Mouse (Mus musculus) Patski (cell line): ENCODE measurements around the gene Zfhx2. TPM values are rescaled to one million over a fixed set of nuclear protein-coding genes. Genes with fewer than 3 reads are reported as not detected.

Experiments used
- ATAC-seq: fragments of 100-300 bp; one replicate; pipeline ENCODE4 v1.8.0; 2021
- CTCF ChIA-PET: fragments of 350-600 bp; sonication (Branson Sonifier 250); formaldehyde crosslinking; loops from one replicate; lab custom pipeline; 2022; ENCODE audit warnings: inconsistent platforms; lab: Charles Lee
- POLR2A ChIA-PET: fragments of 350-600 bp; sonication (Branson Sonifier 250); formaldehyde crosslinking; loops from one replicate; lab custom pipeline; 2022; ENCODE audit warnings: antibody characterized with exemption, inconsistent platforms; lab: Charles Lee
- DNase-seq: peaks from one replicate; pipeline ENCODE4 v3.0.0-alpha.2; 2011; ENCODE audit warnings: low read depth, low spot score
- H3K27me3 ChIP-seq: fragments of 371-371 bp; one replicate; pipeline ENCODE4 v1.5.1; 2021
- CTCF ChIP-seq: fragments of 100-300 bp; IDR thresholded peaks from one replicate; pipeline ENCODE4 v1.5.1; 2021
- in situ Hi-C: fragments of 300-500 bp; cut with MboI; formaldehyde crosslinking; loops from 3 replicates; pipeline ENCODE4 v1.11.1; 2018; ENCODE audit warnings: low pct_unique_long_range_greater_than_20kb, mixed read lengths
- polyA plus RNA-seq: library from polyadenylated mRNA; unstranded; gene quantifications from one replicate; pipeline ENCODE4 v1.2.3, GENCODE M21; 2021

Gene Zfhx2
- polyA plus RNA-seq, 1 experiment from 2014 or later, result 6.1 TPM

GRCm38 (mm10) chr14:55108202-55108870 is 16.2 kb upstream of the Zfhx2 start:
- H3K27me3 ChIP-seq, result peaks cover 16% of the 10 kb centered on the region
- no peak for TF ChIP-seq CTCF
- ChIA-PET CTCF (no interaction called here), POLR2A (no interaction called here)
- ATAC-seq (no peak), DNase-seq (no peak)
- in situ Hi-C loops, result no loop called here

DNA sequence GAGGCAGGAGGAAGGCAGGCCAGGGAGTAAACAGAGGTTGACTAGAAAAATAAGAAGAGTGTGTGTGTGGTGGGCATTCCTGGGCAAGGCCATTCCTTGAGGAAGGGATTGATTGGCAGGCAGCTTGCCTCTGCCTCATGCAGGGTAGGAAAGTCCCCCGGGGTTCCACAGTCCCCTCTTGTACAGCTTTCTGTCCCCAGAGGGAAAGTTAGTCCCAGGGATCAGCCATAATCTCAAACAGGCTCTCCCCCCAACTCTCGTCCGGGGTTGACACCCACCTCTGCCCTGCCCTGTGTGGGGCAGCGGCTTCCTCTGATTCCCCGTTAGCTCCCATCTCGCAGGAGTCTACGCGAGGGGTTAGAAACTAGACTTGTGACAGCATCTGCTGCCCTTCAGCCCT is 14.9 kb upstream of the Zfhx2 start:
- DNase-seq, result no peak
- in situ Hi-C loops, result no loop called here
- ChIA-PET POLR2A (interaction anchor here (1.9 kb wide), 1 partner anchor 12 kb away, joined by 8 read pairs; the partner anchor contains the start of gene Thtpa), CTCF (interaction anchor here (1.2 kb wide), 2 partner anchors 9 to 11 kb away, joined by 3 read pairs; no protein-coding TSS in a partner anchor)
- no peak for TF ChIP-seq CTCF
- H3K27me3 ChIP-seq, result peaks cover 5% of the 10 kb centered on the region
- no peak for ATAC-seq

DNA sequence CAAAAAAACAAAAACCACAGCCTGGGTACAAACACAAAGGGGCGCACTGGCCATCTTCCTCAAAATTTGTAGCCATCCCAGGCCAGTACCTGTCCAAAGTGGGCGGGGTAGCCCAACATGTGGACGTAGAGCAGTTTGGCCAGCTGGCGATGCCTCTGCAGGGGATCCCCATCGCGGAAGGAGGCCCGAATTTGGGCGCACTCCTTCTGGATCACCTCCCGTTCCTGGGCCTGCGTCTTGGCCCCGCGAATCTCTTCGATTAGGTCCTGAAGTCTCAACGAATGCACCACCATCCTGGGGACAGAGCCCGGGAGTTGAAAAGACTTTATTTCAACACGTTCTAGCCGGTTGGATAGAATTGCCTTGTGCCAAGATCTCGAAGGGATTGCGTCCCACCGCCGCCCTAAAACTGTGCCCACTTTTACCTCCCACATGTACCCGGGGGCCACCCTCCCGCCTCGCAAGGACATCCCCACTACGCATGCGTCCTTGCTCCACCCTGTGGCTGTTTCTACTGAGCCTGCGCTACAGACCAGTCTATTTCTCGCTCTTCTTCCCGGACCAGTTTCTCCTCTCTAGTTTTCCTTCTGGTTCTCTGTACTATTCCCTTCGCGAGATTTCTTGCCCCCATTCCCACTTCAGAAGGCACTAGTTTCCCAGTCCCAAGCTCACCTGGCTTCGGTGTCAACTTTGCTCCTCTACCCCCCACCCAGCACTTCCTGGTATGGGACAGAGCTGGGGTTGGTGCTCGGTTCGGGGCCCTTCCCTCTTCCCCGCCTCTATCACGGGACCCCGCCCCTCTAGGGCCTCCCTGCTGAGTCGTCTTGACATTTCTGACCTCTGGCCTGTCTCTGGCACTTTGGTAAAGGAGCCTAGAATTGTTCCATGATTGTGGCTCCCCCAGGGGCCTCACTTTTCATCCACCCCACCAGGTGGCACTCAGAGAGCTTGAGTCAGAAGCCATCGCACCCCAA is 14.0 kb upstream of the Zfhx2 start, which contains the start of gene Ap1g2:
TSS of gene Ap1g2 (minus strand) at position 758 of the 974 bp plus-strand sequence.
- in situ Hi-C loops, result no loop called here
- ChIA-PET POLR2A (interaction anchor here (1.9 kb wide), 1 partner anchor 11 kb away, joined by 8 read pairs; the partner anchor contains the start of gene Thtpa), CTCF (interaction anchor here (0.7 to 1.2 kb wide), 3 partner anchors 8 to 14 kb away, joined by 3 read pairs; no protein-coding TSS in a partner anchor)
- H3K27me3 ChIP-seq, result no peaks in the 10 kb centered on the region
- DNase-seq (no peak), ATAC-seq (peak; percentile 72)
- TF ChIP-seq CTCF, result no peak

DNA sequence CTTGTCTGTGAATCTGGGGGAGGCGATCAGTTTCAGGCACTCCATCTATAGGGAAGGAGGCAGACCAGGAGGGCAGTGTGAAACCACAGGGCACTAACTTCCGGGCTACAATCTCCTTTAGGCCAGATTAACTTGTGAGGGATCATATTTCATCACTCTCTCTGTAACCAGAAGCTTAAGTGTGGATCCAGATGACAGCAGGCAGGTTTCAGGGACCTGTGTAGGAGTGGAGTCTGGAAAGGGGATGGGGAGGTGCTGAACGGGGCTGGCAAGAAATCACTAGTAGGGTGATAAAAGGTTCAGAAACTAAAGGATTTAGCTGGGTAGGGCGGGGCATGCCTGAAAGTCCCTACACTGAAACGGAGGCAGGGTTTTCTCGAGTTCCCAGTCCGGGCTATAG is 13.3 kb upstream of the Zfhx2 start:
- ChIA-PET POLR2A (no interaction called here), CTCF (interaction anchor here (0.7 kb wide), 1 partner anchor 15 kb away, joined by 3 read pairs; no protein-coding TSS in a partner anchor)
- in situ Hi-C loops, result no loop called here
- ATAC-seq (no peak), DNase-seq (no peak)
- no peak for TF ChIP-seq CTCF
- H3K27me3 ChIP-seq, result no peaks in the 10 kb centered on the region

DNA sequence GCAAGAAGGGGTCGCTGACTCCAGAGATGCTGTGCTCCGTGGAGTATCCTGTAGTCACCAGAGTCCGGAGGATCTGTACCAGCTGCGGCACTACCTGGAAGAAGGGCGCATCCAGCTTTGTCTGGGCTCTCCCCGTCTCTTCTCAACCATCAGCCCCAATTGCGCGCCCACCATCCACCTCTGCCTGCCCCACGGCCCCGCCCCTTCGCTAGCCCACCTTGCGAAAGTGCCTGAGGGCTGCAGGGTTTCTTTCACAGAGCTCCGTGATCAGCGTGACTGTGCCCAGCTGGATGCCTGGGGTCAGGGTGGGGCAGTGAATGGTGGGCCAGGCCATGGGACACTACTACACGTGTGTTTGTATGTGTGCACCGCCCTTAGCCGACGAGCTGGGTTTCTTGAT is 12.2 kb upstream of the Zfhx2 start:
- DNase-seq (no peak), ATAC-seq (no peak)
- no peaks in the 10 kb centered on the region for H3K27me3 ChIP-seq
- ChIA-PET POLR2A (no interaction called here), CTCF (no interaction called here)
- in situ Hi-C loops, result no loop called here
- TF ChIP-seq CTCF, result no peak

DNA sequence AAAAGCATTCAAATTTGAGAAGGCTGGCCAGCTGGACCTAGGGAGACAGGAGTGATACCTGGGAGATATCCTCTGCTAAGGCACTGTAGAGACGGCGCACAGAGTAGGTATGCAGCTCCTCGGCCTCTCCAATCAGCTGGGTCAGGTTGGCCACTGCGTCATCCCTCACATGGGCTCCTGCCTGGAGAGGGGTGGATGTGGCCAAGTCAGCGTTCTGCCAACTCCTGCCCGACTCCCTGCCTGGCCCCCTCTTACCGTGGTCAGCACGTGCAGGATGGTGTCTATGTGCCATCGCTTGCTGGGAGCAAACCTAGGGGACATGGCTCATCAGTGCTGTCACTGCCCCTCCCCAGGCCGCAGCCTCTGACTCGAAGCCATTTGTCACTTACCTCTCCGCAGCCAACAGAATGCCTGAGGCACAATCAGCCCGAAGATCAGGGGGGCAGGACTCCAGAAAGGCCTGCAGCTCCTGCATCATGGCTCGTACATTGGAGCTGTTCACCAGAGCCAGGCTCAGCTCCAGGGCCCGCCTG is 10.2 kb upstream of the Zfhx2 start:
- in situ Hi-C loops, result no loop called here

GRCm38 (mm10) chr14:55101592-55101991 is 9.5 kb upstream of the Zfhx2 start:
- ChIA-PET CTCF (interaction anchor here (0.7 to 1.4 kb wide), 2 partner anchors 8 to 76 kb away, joined by 4 to 6 read pairs; no protein-coding TSS in a partner anchor), POLR2A (no interaction called here)
- H3K27me3 ChIP-seq, result no peaks in the 10 kb centered on the region
- ATAC-seq (peak; percentile 29), DNase-seq (no peak)
- in situ Hi-C loops, result no loop called here
- no peak for TF ChIP-seq CTCF

More for the DNA sequence above, 10.2 kb upstream of the Zfhx2 start:
- DNase-seq (no peak), ATAC-seq (no peak)
- no peaks in the 10 kb centered on the region for H3K27me3 ChIP-seq
- ChIA-PET CTCF (interaction anchor here (1.4 kb wide), 1 partner anchor 9 kb away, joined by 6 read pairs; no protein-coding TSS in a partner anchor), POLR2A (no interaction called here)
- no peak for TF ChIP-seq CTCF

DNA sequence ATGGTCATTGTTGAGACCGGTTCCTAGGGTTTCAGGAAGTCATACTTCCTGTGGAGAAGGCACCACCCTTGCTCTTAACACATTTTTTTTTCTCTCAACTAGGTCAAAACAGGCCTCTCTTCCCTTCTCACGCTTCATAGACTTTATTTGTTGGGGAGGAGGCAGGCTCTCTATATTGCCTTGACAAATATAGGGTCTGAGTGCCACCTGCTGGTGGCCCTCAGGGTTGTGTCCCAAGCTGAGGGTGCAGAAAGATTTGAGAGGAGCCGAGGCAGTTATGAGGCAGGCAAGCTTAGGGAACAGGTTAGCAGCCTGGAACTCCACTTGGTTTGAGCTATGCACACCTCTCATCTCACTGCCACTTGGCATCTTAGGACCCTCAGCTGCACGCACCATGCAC is 5.9 kb upstream of the Zfhx2 start:
- ChIA-PET CTCF (interaction anchor here (1.0 to 3.5 kb wide), 5 partner anchors 9 to 71 kb away, joined by 3 to 12 read pairs (median 5); partner anchors contain the start of gene Ap1g2), POLR2A (no interaction called here)
- no peak for DNase-seq
- in situ Hi-C loops, result no loop called here
- ATAC-seq, result no peak
- TF ChIP-seq CTCF, result no peak
- H3K27me3 ChIP-seq, result no peaks in the 10 kb centered on the region

- no peaks in the 10 kb centered on the region for H3K27me3 ChIP-seq
- TF ChIP-seq CTCF, result no peak
- CTCF ChIA-PET, result interaction anchor here (1.1 to 3.5 kb wide), 5 partner anchors 9 to 70 kb away, joined by 3 to 12 read pairs (median 5); partner anchors contain the start of gene Ap1g2
- in situ Hi-C loops, result no loop called here
- POLR2A ChIA-PET, result no interaction called here
- ATAC-seq (no peak), DNase-seq (no peak)
Measured at GRCm38 (mm10) chr14:55097646-55098045, 5.5 kb upstream of the Zfhx2 start.
